ENCODE assay signal across 9 mouse cellular contexts in the genomic region with DNA sequence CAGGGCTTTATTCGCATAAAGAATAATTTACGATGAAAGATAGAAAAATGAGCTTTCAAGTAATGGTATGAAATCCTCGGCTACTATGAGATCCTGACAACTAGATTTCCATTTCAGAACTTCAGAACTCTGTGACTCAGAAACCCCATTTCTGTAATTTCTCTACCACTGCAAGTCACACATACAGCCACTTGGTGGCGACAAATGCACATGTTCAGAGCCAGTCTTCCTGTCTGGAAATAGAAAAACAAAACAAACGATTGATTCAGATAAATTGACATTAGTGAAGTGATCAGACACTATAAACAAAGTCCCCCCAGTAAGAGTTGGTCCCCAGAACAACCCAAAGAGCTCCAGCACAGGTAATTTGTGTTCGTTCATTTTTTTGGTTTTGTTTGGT. TPM values are rescaled to one million over a fixed set of nuclear protein-coding genes. Genes with fewer than 3 reads are reported as not detected.
DNase-seq lines count a peak whose midpoint lies in the region; ATAC-seq and TF ChIP-seq lines count a peak whose summit lies in the region.
"Had no signal": no experiment of that assay in that cellular context is flagged by ENCODE, and none has a peak within 500 bp of the region (broad histone marks: within the 10 kb centered on the region; RNA-seq: fewer than 3 reads in every experiment).

No protein-coding gene starts in this region.

- H3K4me1 ChIP-seq in heart, embryonic 13.5 days, result no peaks in the 10 kb centered on the region
- H3K4me1 ChIP-seq in heart, embryonic 10.5 days, result 0 out of 2 replicates have a peak, but pooled peaks cover 3% of the 10 kb centered on the region
- no peaks in the 10 kb centered on the region; the same call in 1 of the 2 replicates for H3K4me1 ChIP-seq in cortical plate, adult 2 months (ENCODE audit: control insufficient read depth, insufficient read depth, low read length)
- H3K4me1 ChIP-seq: embryonic facial prominence, embryonic 13.5 days had no signal

- ATAC-seq in heart, embryonic 13.5 days (ENCODE audit: extremely low read depth, insufficient number of reproducible peaks, low FRiP score, low TSS enrichment), result no peak

- H3K36me3 ChIP-seq in heart, embryonic 13.5 days, result no peaks in the 10 kb centered on the region
- H3K36me3 ChIP-seq in heart, embryonic 10.5 days, result no peaks in the 10 kb centered on the region
- H3K36me3 ChIP-seq: embryonic facial prominence, embryonic 13.5 days had no signal

- no peak overlapping the region for H3K4me2 ChIP-seq in heart, embryonic 13.5 days
- H3K4me2 ChIP-seq: embryonic facial prominence, embryonic 13.5 days had no signal

- 12% methylated on average over 6 of the region's 6 CpGs for WGBS in heart, embryonic 13.5 days
- 11% methylated on average over 6 of the region's 6 CpGs for WGBS in heart, embryonic 10.5 days

- peaks cover 11% of the 10 kb centered on the region; the same call in 1 of the 2 replicates for H3K27me3 ChIP-seq in heart, embryonic 13.5 days (replicated peaks)
- H3K27me3 ChIP-seq in heart, embryonic 10.5 days (ENCODE audit: insufficient read depth, poor library complexity, severe bottlenecking), result peaks cover 5% of the 10 kb centered on the region; the same call in 1 of the 2 replicates
- H3K27me3 ChIP-seq: embryonic facial prominence, embryonic 13.5 days had no signal

- no peak for DNase-seq in heart, embryonic 10.5 days (ENCODE audit: low spot score)
- DNase-seq in 416B (ENCODE audit: low read depth), result peak; percentile 79
- DNase-seq in Muller cell, postnatal 12 days (ENCODE audit: inconsistent ontology term), result peak; percentile 57
- peak; percentile 53 to 71 for DNase-seq in layer of hippocampus, postnatal 10 days (ENCODE audit: low spot score in 2 of 2)
- DNase-seq in naive thymus-derived CD4-positive, alpha-beta T cell, adult 2 months (ENCODE audit: low read depth), result peak; percentile 85
- DNase-seq in neural tube, embryonic 10.5 days (ENCODE audit: extremely low spot score, low spot score), result no peak

- no peak for TF ChIP-seq POLR2A in cortical plate, adult 2 months (IDR thresholded peaks at IDR 0.05; ENCODE audit: extremely low read depth, insufficient read depth, low read length)

- no peak overlapping the region for H3K27ac ChIP-seq in heart, embryonic 13.5 days (replicated peaks)
- no peak overlapping the region for H3K27ac ChIP-seq in heart, embryonic 10.5 days
- H3K27ac ChIP-seq in cortical plate, adult 2 months (ENCODE audit: insufficient read depth, low read length), result no peak overlapping the region
- H3K27ac ChIP-seq: embryonic facial prominence, embryonic 13.5 days had no signal

- peaks cover 4% of the 10 kb centered on the region; the same call in 1 of the 2 replicates for H3K9me3 ChIP-seq in heart, embryonic 13.5 days
- H3K9me3 ChIP-seq in heart, embryonic 10.5 days, result no peaks in the 10 kb centered on the region
- H3K9me3 ChIP-seq: embryonic facial prominence, embryonic 13.5 days had no signal

- TF ChIP-seq CTCF in cortical plate, adult 2 months (IDR thresholded peaks at IDR 0.05; ENCODE audit: extremely low read depth, insufficient read depth, low read length), result peak; percentile 84

- no peak overlapping the region for H3K4me3 ChIP-seq in heart, embryonic 13.5 days
- no peak overlapping the region for H3K4me3 ChIP-seq in heart, embryonic 10.5 days
- H3K4me3 ChIP-seq in cortical plate, adult 2 months (ENCODE audit: insufficient read depth, low read length), result no peak overlapping the region
- H3K4me3 ChIP-seq: embryonic facial prominence, embryonic 13.5 days had no signal

- peak overlapping the region; percentile 33; the same call in 1 of the 2 replicates for H3K9ac ChIP-seq in heart, embryonic 13.5 days
- H3K9ac ChIP-seq: embryonic facial prominence, embryonic 13.5 days had no signal

RNA-seq across cellular contexts. Expression of gene Srsf6, which starts 9.1 kb away (rescaled TPM):
- 125 and 132 TPM in 2 replicates for polyA plus RNA-seq in heart, embryonic 13.5 days (2015; fragmentation: Nextera tagmentation; extraction: Ambion mirVana)
- polyA plus RNA-seq in heart, embryonic 10.5 days (2016; fragmentation: Nextera tagmentation; extraction: Ambion mirVana), result 179 and 208 TPM in 2 replicates
- 129 and 140 TPM in 2 replicates for polyA plus RNA-seq in cortical plate, adult 2 months (2012; rRNA removed)
- total RNA-seq in layer of hippocampus, postnatal 10 days (2021), result 100 to 1,000 TPM; 127 to 146 TPM

RNA-seq across cellular contexts. Expression of gene L3mbtl1, which starts 21.1 kb away (rescaled TPM):
- polyA plus RNA-seq in heart, embryonic 13.5 days (2015; fragmentation: Nextera tagmentation; extraction: Ambion mirVana), result 0.05 TPM in 1 of 2 replicates, not detected in the other
- polyA plus RNA-seq in heart, embryonic 10.5 days (2016; fragmentation: Nextera tagmentation; extraction: Ambion mirVana), result 0.07 and 0.15 TPM in 2 replicates
- polyA plus RNA-seq in cortical plate, adult 2 months (2012; rRNA removed), result 17.5 and 19.4 TPM in 2 replicates
- total RNA-seq in layer of hippocampus, postnatal 10 days (2021), result 10 to 100 TPM; 25.9 to 30.1 TPM

Comparison
In these comparisons a context has a peak if more than half of its experiments do, and no peak if none do; other contexts are left out.
1. DNase-seq: peak in 416B (single experiment), Muller cell, postnatal 12 days (single experiment), layer of hippocampus, postnatal 10 days (2 of 2) and naive thymus-derived CD4-positive, alpha-beta T cell, adult 2 months (single experiment); none in heart, embryonic 10.5 days (single experiment) and neural tube, embryonic 10.5 days (single experiment).
2. RNA of gene L3mbtl1, which starts 21.1 kb away (polyA plus RNA-seq): 17.5 to 19.4 TPM in cortical plate, adult 2 months; 0.07 to 0.15 TPM in heart, embryonic 10.5 days and 0.05 TPM in heart, embryonic 13.5 days; every median in the first group is over 10 times any median in the second.